Mouse (Mus musculus) hindbrain, embryonic 16.5 days (tissue): Measurements from ENCODE around the gene Dmrt3. TPM values are rescaled to one million over a fixed set of nuclear protein-coding genes. Genes with fewer than 3 reads are reported as not detected.

ENCODE experiments used
- ATAC-seq: fragments of 200-750 bp; cut with Nextera tagmentation; 2 replicates; pipeline ENCODE4 v1.8.0; 2017; ENCODE audit warnings: moderate TSS enrichment, moderate library complexity
- H3K27ac ChIP-seq: fragments of 300-500 bp; sonication (generic); 2 replicates; pipeline ENCODE4 v1.5.1; 2014; ENCODE audit warnings: low read depth, mild to moderate bottlenecking, control low read depth, low read length, moderate library complexity
- H3K27me3 ChIP-seq: fragments of 300-500 bp; sonication (generic); replicated peaks from 2 replicates; pipeline ENCODE4 v1.6.1; 2014; ENCODE audit warnings: low read length; ENCODE audit not compliant: control insufficient read depth, insufficient read depth
- H3K36me3 ChIP-seq: fragments of 300-500 bp; sonication (generic); 2 replicates; pipeline ENCODE4 v1.6.1; 2014; ENCODE audit warnings: mild to moderate bottlenecking, low read length, moderate library complexity, mixed read lengths; ENCODE audit not compliant: control insufficient read depth, insufficient read depth
- H3K4me1 ChIP-seq: fragments of 300-500 bp; sonication (generic); 2 replicates; pipeline ENCODE4 v1.6.1; 2014; ENCODE audit warnings: low read depth, low read length; ENCODE audit not compliant: control insufficient read depth, insufficient read depth
- H3K4me2 ChIP-seq: fragments of 300-500 bp; sonication (generic); 2 replicates; pipeline ENCODE4 v1.6.1; 2014; ENCODE audit warnings: mild to moderate bottlenecking, low read length, control low read depth, moderate library complexity
- H3K4me3 ChIP-seq: fragments of 300-500 bp; sonication (generic); 2 replicates; pipeline ENCODE4 v1.5.1; 2014; ENCODE audit warnings: mild to moderate bottlenecking, low read length, control low read depth, moderate library complexity
- H3K9ac ChIP-seq: fragments of 300-500 bp; sonication (generic); 2 replicates; pipeline ENCODE4 v1.6.1; 2014; ENCODE audit warnings: low read depth, mild to moderate bottlenecking, control low read depth, low read length, moderate library complexity
- H3K9me3 ChIP-seq: fragments of 300-500 bp; sonication (generic); 2 replicates; pipeline ENCODE4 v1.6.1; 2014; ENCODE audit warnings: mild to moderate bottlenecking, low read length, moderate library complexity; ENCODE audit not compliant: control insufficient read depth
- WGBS: fragments of 180-500 bp; shearing (Covaris S2); extraction: QIAGEN DNeasy Blood & Tissue Kit; methylation state at CpG from one replicate; pipeline ENCODE4 v1.1.7; 2014; 5-methylcytosine and 5-hydroxymethylcytosine counted together
- polyA plus RNA-seq: library from polyadenylated mRNA; unstranded; fragments of >200 nt; fragmentation: Nextera tagmentation; extraction: Ambion mirVana; gene quantifications from 2 replicates; pipeline ENCODE4 v1.2.1, GENCODE M21; 2015

The Dmrt3 gene
- polyA plus RNA-seq, 1 experiment from 2014 or later: 0.16 TPM

DNA sequence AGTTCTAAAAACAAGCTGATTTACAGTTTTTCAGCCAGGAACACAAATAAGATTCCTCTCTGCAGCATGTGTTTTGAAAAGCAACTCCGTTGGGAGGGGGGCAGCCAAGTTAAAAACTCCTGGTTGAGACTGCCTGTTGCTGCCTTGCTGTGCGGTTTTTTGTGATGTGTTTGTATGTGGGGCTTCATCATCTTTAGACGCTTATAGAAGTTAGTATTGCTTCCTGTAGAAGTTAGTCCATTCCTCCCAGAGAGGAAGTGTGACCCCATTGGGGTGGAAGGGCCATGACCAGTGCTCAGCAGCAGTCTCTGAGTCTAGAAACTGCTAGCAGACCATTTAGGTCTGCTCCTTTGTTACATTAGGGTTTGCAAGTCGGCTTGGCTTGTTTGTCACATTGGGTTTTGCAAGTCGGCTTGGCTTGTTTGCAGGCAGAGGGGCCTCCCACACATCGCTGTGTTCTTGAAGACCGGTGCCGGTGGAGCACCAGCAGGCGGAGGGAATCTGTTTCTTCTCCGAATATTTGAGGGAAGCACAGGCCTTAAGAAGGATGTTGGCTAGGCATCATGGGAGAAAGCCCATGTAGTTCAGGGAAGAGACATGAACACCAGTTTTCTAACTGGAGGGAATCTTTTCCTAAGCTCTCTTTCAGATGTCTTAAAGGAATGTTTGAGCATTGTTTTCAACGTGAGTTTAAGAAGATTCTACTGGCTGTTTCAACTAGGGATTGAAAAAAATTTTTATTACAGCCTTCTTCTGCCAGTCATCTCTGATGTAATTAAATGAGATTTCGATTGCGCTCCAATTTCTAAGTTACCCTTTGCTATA, 3.6 kb downstream of the Dmrt3 start:
- Histone ChIP-seq H3K9me3 (no peaks in the 10 kb centered on the region), H3K4me2 (no peak overlapping the region), H3K9ac (no peak overlapping the region), H3K4me1 (peaks cover 12% of the 10 kb centered on the region), H3K4me3 (no peak overlapping the region), H3K36me3 (no peaks in the 10 kb centered on the region), H3K27me3 (peaks cover 69% of the 10 kb centered on the region), H3K27ac (no peak overlapping the region)
- WGBS: 9% methylated on average over 13 of the region's 13 CpGs
- ATAC-seq: no peak

DNA sequence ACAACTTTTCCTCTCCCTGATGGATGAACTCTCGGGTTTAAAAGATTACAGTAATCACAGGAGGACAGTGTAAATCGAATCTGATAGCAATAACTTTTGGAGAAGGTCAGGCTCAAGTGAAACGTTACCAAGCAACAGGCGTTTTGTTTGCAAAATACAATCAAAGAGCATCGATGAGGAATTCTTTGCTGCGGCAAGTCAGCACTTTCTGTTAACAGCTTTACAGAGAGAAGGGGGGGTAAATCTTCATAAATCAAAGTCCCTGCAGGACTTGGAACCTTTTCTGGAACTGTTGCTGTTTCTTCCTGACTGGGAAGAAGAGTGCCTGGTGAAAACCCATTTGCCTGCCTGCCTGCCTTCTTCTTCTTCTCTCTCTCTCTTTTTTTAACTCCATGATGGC, 5.8 kb downstream of the Dmrt3 start:
- Histone ChIP-seq H3K9ac (no peak overlapping the region), H3K4me1 (peaks cover 2% of the 10 kb centered on the region), H3K27me3 (peaks cover 70% of the 10 kb centered on the region), H3K4me2 (no peak overlapping the region), H3K36me3 (no peaks in the 10 kb centered on the region), H3K27ac (no peak overlapping the region), H3K9me3 (no peaks in the 10 kb centered on the region), H3K4me3 (no peak overlapping the region)
- no peak for ATAC-seq
- WGBS: 23% methylated on average over 6 of the region's 6 CpGs

DNA sequence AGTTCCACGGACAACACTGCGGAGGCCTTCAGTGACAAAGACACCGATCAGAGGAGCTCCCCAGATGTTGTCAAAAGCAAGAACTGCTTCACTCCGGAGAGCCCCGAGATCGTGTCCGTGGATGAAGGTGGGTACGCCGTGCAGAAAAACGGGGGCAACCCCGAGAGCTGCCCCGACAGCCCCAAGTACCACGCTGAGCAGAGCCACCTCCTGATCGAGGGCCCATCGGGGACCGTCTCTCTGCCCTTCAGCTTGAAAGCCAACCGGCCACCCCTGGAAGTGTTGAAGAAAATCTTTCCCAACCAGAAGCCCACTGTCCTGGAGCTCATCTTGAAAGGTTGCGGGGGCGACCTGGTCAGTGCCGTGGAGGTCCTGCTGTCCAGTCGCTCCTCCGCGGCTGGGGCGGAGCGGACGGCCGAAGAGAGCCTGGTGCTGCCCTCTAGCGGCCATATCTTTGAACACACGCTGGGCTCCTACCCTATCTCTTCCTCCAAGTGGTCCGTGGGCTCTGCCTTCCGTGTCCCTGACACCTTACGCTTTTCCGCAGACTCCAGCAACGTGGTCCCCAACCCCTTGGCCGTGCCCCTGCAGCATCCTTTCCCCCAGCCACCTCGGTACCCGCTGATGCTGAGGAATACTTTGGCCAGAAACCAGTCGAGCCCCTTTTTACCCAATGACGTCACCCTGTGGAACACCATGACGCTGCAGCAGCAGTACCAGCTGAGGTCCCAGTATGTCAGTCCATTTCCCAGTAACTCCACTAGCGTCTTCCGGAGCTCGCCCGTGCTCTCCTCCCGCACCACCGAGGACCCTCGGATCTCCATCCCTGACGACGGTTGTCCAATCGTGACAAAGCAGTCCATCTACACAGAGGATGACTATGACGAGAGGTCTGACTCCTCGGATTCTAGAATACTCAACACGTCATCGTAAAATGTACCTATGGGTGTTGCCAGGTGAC, 12.5 kb downstream of the Dmrt3 start:
- Histone ChIP-seq H3K4me3 (peak overlapping the region; percentile 28), H3K9ac (peak overlapping the region; percentile 33), H3K27me3 (peaks cover 53% of the 10 kb centered on the region), H3K27ac (no peak overlapping the region), H3K4me1 (peaks cover 5% of the 10 kb centered on the region; the same call in 1 of the 2 replicates), H3K9me3 (no peaks in the 10 kb centered on the region), H3K36me3 (no peaks in the 10 kb centered on the region), H3K4me2 (peak overlapping the region; percentile 52)
- ATAC-seq: peak; percentile 60; the same call in 1 of the 2 replicates
- WGBS: 22% methylated on average over 54 of the region's 54 CpGs

DNA sequence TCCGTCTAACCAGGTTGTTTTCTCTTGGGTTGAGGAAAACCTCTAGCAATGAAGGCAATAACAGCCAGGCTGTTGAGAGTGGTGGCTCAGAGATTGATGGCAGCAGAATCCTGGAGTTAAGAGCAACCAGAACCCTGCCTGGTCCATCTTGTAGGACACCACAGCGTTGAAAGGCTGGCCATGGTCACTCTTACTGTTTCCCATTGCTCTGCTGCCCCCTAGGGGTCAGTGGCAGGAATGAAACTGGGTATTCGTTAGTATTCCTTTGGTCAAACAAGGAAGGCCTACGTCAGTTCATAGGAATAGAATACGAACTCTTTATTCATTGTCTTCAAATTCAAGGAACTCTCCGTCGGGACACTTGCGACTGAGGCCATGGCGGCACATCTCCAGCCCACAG, 18.4 kb downstream of the Dmrt3 start:
- H3K9me3 ChIP-seq: no peaks in the 10 kb centered on the region
- peaks cover 24% of the 10 kb centered on the region for H3K27me3 ChIP-seq
- peak; percentile 71 for ATAC-seq

DNA sequence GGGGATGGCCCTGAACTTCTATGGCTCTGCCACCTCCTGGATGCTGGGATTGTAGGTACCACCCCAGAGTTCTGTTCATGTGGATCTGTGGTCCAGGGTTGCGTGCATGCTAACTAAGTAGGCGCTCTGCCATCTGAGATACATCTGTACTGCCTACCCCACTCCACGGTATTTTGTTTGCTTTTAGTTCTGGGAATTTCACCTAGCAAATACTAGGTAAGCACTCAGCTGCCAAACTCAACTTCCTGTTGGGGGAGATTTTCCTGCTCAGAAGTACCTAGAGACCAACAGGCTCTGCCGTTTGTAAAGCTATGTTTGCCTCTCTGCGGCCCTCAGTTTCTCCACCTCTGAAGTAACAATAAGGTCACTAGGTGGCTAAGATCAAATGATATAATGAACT, 25.0 kb downstream of the Dmrt3 start:
- no peaks in the 10 kb centered on the region for H3K36me3 ChIP-seq
- H3K27me3 ChIP-seq: no peaks in the 10 kb centered on the region
- no peak overlapping the region for H3K9ac ChIP-seq
- H3K4me1 ChIP-seq: no peaks in the 10 kb centered on the region
- WGBS: 90% methylated on average over 5 of the region's 5 CpGs
- no peak for ATAC-seq
- H3K9me3 ChIP-seq: no peaks in the 10 kb centered on the region
- no peak overlapping the region for H3K27ac ChIP-seq
- H3K4me2 ChIP-seq: peak overlapping the region; percentile 79; the same call in 1 of the 2 replicates
- H3K4me3 ChIP-seq: no peak overlapping the region

More for the DNA sequence above, 18.4 kb downstream of the Dmrt3 start:
- H3K4me3 ChIP-seq: no peak overlapping the region
- no peak overlapping the region for H3K27ac ChIP-seq
- 12% methylated on average over 9 of the region's 9 CpGs for WGBS
- no peak overlapping the region for H3K9ac ChIP-seq
- no peak overlapping the region for H3K4me2 ChIP-seq
- H3K36me3 ChIP-seq: no peaks in the 10 kb centered on the region
- H3K4me1 ChIP-seq: no peaks in the 10 kb centered on the region

DNA sequence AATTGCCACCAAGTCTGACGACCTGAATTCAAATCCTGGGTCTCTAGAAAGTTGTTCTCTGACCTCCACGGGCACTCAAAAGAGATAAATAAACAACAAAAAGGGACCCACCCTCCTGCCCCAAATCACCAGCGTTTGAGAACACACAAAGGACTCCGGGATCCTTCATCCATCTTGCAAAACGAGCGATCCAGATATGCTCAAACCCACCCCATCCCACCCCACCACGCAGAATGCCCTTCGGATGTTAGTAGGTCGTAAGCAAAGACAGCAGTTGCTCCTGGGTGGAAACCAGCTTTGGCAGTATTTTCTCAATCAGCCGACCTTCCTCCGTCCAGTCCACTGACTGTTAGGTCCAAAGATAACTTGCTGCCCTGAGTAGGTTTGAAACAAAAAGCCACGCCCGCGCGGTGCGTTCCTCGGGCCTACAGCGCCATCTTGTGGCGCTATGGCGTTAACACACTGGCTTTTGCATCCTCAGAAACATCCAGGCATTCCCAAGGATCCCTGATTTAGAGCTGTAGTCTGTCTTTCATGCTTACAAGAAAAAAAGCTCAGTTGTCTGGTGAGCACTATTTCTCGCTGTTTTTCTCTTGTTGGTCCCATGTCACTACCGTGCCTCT, 25.6 kb downstream of the Dmrt3 start:
- Histone ChIP-seq H3K27me3 (no peaks in the 10 kb centered on the region), H3K4me1 (no peaks in the 10 kb centered on the region), H3K36me3 (no peaks in the 10 kb centered on the region), H3K27ac (no peak overlapping the region), H3K9ac (peak overlapping the region; percentile 66), H3K4me3 (peak overlapping the region; percentile 45), H3K9me3 (no peaks in the 10 kb centered on the region), H3K4me2 (peak overlapping the region; percentile 79)
- 15% methylated on average over 22 of the region's 22 CpGs for WGBS
- ATAC-seq: peak; percentile 91

DNA sequence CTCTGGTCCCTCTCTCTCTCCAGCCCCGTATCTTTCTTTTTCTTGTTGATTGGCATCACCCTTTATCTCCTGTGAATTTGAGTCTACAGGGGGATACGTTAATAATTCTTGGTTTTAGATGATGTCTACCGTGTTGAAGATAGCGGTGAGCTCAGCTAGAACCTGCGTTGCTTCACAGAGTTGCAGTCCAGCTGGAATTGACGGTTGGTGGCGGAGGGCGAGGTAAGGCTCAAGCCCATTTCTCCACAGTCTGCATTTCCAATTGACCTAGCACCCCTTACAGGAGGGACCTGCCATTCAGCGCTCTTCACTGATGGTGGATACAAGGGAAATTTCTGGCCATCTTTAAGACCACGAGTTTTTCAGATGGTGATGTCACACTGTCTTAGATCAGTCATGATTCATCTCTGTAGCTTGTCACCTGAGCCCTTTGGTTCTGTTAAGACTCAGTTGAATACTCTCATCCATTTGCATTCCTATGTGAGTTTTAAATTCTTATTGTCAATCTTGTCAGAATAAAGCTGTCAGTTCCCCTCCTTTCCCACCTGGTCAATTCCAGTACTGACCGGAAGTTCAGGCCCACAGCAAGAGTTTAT, 28.8 kb downstream of the Dmrt3 start:
- no peak for ATAC-seq
- no peak overlapping the region for H3K27ac ChIP-seq
- H3K9me3 ChIP-seq: no peaks in the 10 kb centered on the region
- H3K4me1 ChIP-seq: no peaks in the 10 kb centered on the region
- no peak overlapping the region for H3K9ac ChIP-seq
- H3K27me3 ChIP-seq: no peaks in the 10 kb centered on the region
- no peak overlapping the region for H3K4me3 ChIP-seq
- H3K4me2 ChIP-seq: no peak overlapping the region
- 76% methylated on average over 11 of the region's 11 CpGs for WGBS
- no peaks in the 10 kb centered on the region for H3K36me3 ChIP-seq

DNA sequence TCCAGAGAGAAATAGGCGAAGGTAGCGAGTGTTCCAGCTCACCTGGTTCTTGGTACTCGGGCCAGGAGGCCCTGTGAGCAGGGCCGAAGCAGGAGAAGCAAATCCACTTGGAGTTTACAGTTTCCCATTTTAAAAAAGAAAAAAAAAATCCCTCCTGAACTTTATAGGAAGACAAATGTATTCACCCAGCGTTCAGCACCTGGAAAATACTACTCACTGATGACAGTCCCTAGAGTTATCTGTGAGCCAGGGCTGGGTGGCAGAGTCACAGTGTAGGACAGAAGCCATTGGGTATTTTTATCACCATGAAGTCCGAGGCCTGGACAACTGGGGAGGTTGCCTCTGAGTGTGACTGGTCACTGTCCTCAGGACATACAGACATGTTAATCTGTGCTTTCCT, 31.7 kb downstream of the Dmrt3 start:
- Histone ChIP-seq H3K4me3 (no peak overlapping the region), H3K9me3 (no peaks in the 10 kb centered on the region), H3K4me1 (no peaks in the 10 kb centered on the region), H3K27me3 (no peaks in the 10 kb centered on the region), H3K4me2 (no peak overlapping the region), H3K27ac (no peak overlapping the region), H3K9ac (no peak overlapping the region), H3K36me3 (no peaks in the 10 kb centered on the region)
- WGBS: 85% methylated on average over 6 of the region's 6 CpGs
- no peak for ATAC-seq
